Mouse (Mus musculus) layer of hippocampus, postnatal 10 days (tissue): ENCODE data around the gene Bcat1. TPM values are rescaled to one million over a fixed set of nuclear protein-coding genes. Genes with fewer than 3 reads are reported as not detected.

Experiments
- DNase-seq, 2 experiments: peaks; one replicate each; pipeline ENCODE4 v3.0.0; 2021; ENCODE audit warnings: low spot score in 2 of 2
- total RNA-seq, 2 experiments: library from RNA; stranded (reverse); gene quantifications; 2 replicates each; pipeline ENCODE4 v1.2.3; 2021

Bcat1 gene
- total RNA-seq, 2 experiments from 2014 or later = 78.6 to 79.6 TPM

GRCm38 (mm10) chr6:145014944-145015343, 61.0 kb downstream of the Bcat1 start:
- no peak for DNase-seq

GRCm38 (mm10) chr6:145012699-145013098, 63.3 kb downstream of the Bcat1 start:
- DNase-seq = no peak

GRCm38 (mm10) chr6:145011141-145011540, 64.8 kb downstream of the Bcat1 start:
- no peak for DNase-seq

- peak; percentile 48 to 62 for DNase-seq
These were observed 65.8 kb downstream of the Bcat1 start for GRCm38 (mm10) chr6:145009859-145010818.

- DNase-seq = no peak
These were observed 72.5 kb downstream of the Bcat1 start for GRCm38 (mm10) chr6:145003459-145003858.

GRCm38 (mm10) chr6:145002094-145002936, 73.7 kb downstream of the Bcat1 start:
- DNase-seq = no peak

- no peak for DNase-seq
These were observed 74.5 kb downstream of the Bcat1 start for GRCm38 (mm10) chr6:145001493-145001892.

GRCm38 (mm10) chr6:144997229-144997628, 78.8 kb downstream of the Bcat1 start:
- no peak for DNase-seq

- no peak for DNase-seq
These were observed 83.9 kb downstream of the Bcat1 start for GRCm38 (mm10) chr6:144992111-144992510.

- DNase-seq = no peak
These were observed 86.8 kb downstream of the Bcat1 start for GRCm38 (mm10) chr6:144989193-144989592.

- no peak for DNase-seq
These were observed 88.3 kb downstream of the Bcat1 start for GRCm38 (mm10) chr6:144987676-144988075.

- no peak for DNase-seq
These were observed 88.8 kb downstream of the Bcat1 start for GRCm38 (mm10) chr6:144987216-144987615.

- no peak for DNase-seq
These were observed 91.8 kb downstream of the Bcat1 start for GRCm38 (mm10) chr6:144984221-144984620.

- no peak for DNase-seq
These were observed 93.9 kb downstream of the Bcat1 start for GRCm38 (mm10) chr6:144982093-144982492.

GRCm38 (mm10) chr6:144972351-144972750, 103.6 kb downstream of the Bcat1 start:
- no peak for DNase-seq

GRCm38 (mm10) chr6:144970900-144971299, 105.1 kb downstream of the Bcat1 start:
- no peak for DNase-seq

- DNase-seq = no peak
These were observed 108.4 kb downstream of the Bcat1 start for GRCm38 (mm10) chr6:144967536-144967935.

GRCm38 (mm10) chr6:144964205-144964604, 111.8 kb downstream of the Bcat1 start:
- no peak for DNase-seq

- DNase-seq = no peak
These were observed 112.8 kb downstream of the Bcat1 start for GRCm38 (mm10) chr6:144963156-144963555.

GRCm38 (mm10) chr6:144962013-144962354, 114.0 kb downstream of the Bcat1 start:
- peak in 1 of 2 experiments; percentile 35 for DNase-seq

GRCm38 (mm10) chr6:144961253-144962012, 114.6 kb downstream of the Bcat1 start:
- DNase-seq = peak in 1 of 2 experiments; percentile 40
